Mouse (Mus musculus) myocyte (in vitro differentiated cells): ENCODE data around the gene Zbtb5.

Source experiments
- CEBPB ChIP-seq: IDR thresholded peaks from 2 replicates; pipeline ENCODE4 v1.6.1; 2011; ENCODE audit warnings: mild to moderate bottlenecking, moderate library complexity; ENCODE audit not compliant: poor library complexity, insufficient read depth, severe bottlenecking
- E2F4 ChIP-seq: IDR thresholded peaks from one replicate; pipeline ENCODE4 v1.6.1; 2011; ENCODE audit warnings: mild to moderate bottlenecking, control low read depth, moderate library complexity; ENCODE audit not compliant: insufficient read depth
- MAX ChIP-seq: IDR thresholded peaks from one replicate; pipeline ENCODE4 v1.6.1; 2011; ENCODE audit warnings: low read depth, mild to moderate bottlenecking, control low read depth
- MYOD1 ChIP-seq, 3 experiments: IDR thresholded peaks; one replicate each; pipeline ENCODE4 v1.6.1; 2011; ENCODE audit warnings: control low read depth in 2 of 3, low read depth in 2 of 3, mild to moderate bottlenecking in 2 of 3, moderate library complexity in 1 of 3; ENCODE audit not compliant: insufficient read length in 2 of 3, control insufficient read depth in 1 of 3
- MYOG ChIP-seq, 3 experiments: IDR thresholded peaks; one replicate each; pipeline ENCODE4 v1.6.1; 2011; ENCODE audit warnings: control low read depth in 2 of 3, low read depth in 2 of 3, mild to moderate bottlenecking in 2 of 3; ENCODE audit not compliant: insufficient read length in 2 of 3, control insufficient read depth in 1 of 3, insufficient read depth in 1 of 3
- POLR2A ChIP-seq: IDR thresholded peaks from one replicate; pipeline ENCODE4 v1.6.1; 2011; ENCODE audit warnings: low read depth, mild to moderate bottlenecking, control low read depth, moderate library complexity; ENCODE audit not compliant: insufficient read length
- POLR2AphosphoS2 ChIP-seq: IDR thresholded peaks from one replicate; pipeline ENCODE4 v1.6.1; 2011; ENCODE audit warnings: low read depth, control low read depth; ENCODE audit not compliant: insufficient read length
- SRF ChIP-seq: IDR thresholded peaks from one replicate; pipeline ENCODE4 v1.6.1; 2011; ENCODE audit warnings: low read depth; ENCODE audit not compliant: control insufficient read depth, insufficient read length
- TCF12 ChIP-seq: IDR thresholded peaks from one replicate; pipeline ENCODE4 v1.6.1; 2011; ENCODE audit warnings: mild to moderate bottlenecking, control low read depth; ENCODE audit not compliant: poor library complexity, insufficient read depth, severe bottlenecking
- USF1 ChIP-seq: IDR thresholded peaks from one replicate; pipeline ENCODE4 v1.6.1; 2011; ENCODE audit warnings: low read depth, mild to moderate bottlenecking, control low read depth, moderate library complexity

- TF ChIP-seq CEBPB = no peak
- peak; percentile 67 for TF ChIP-seq POLR2AphosphoS2
- no peak for TF ChIP-seq E2F4
- no peak for TF ChIP-seq MAX
- TF ChIP-seq POLR2A = peak; percentile 60
- TF ChIP-seq MYOG (IDR thresholded peaks at IDR 0.05; ENCODE audit: control insufficient read depth in 1 of 3, insufficient read depth in 1 of 3, insufficient read length in 2 of 3, low read depth in 2 of 3) = no peak
- no peak for TF ChIP-seq TCF12
- TF ChIP-seq SRF = no peak
- TF ChIP-seq USF1 = peak; percentile 78
- no peak for TF ChIP-seq MYOD1 (IDR thresholded peaks at IDR 0.05; ENCODE audit: control insufficient read depth in 1 of 3, insufficient read length in 2 of 3, low read depth in 2 of 3)
Measured at GRCm38 (mm10) chr4:45012105-45012975, at the start of gene Zbtb5.
